Mouse (Mus musculus) left cerebral cortex, adult 8-10 months (tissue): Measurements from ENCODE around the gene Camk2g. TPM values are rescaled to one million over a fixed set of nuclear protein-coding genes. Genes with fewer than 3 reads are reported as not detected.
"Not testable (repeated sequence)": the region's sequence is repeated elsewhere in the genome, so short reads cannot be mapped to it uniquely, and the experiment has no call there.

ENCODE experiments used
- DNase-seq, 2 experiments: peaks; one replicate each; pipeline ENCODE4 v3.0.0; 2022; ENCODE audit warnings: low spot score in 2 of 2
- total RNA-seq, 4 experiments: library from RNA; stranded (reverse); gene quantifications; 2 replicates each; pipeline ENCODE4 v1.2.4; 2022

Gene Camk2g
- total RNA-seq, 4 experiments from 2014 or later, result 341 to 406 (median 386) TPM

GRCm38 (mm10) chr14:20741301-20741700 is 52.6 kb downstream of the Camk2g start:
- DNase-seq, result no peak

GRCm38 (mm10) chr14:20738511-20738910 is 55.4 kb downstream of the Camk2g start:
- DNase-seq, result no peak

- DNase-seq, result no peak
These were observed 56.6 kb downstream of the Camk2g start for GRCm38 (mm10) chr14:20737306-20737705.

- no peak for DNase-seq
These were observed 57.9 kb downstream of the Camk2g start for GRCm38 (mm10) chr14:20735892-20736390.

GRCm38 (mm10) chr14:20735052-20735451 is 58.8 kb downstream of the Camk2g start:
- no peak for DNase-seq

- DNase-seq, result peak; percentile 70 to 80
These were observed 59.7 kb downstream of the Camk2g start, which contains the start of gene Ndst2 for GRCm38 (mm10) chr14:20733952-20734774. Gene Ndst2 (minus strand): TSS chr14:20734562.

- DNase-seq, result no peak
These were observed 60.6 kb downstream of the Camk2g start for GRCm38 (mm10) chr14:20733041-20733951.

GRCm38 (mm10) chr14:20730853-20731602 is 62.9 kb downstream of the Camk2g start:
- no peak for DNase-seq

GRCm38 (mm10) chr14:20729871-20730270 is 64.0 kb downstream of the Camk2g start:
- no peak for DNase-seq

GRCm38 (mm10) chr14:20725660-20726339 is 68.1 kb downstream of the Camk2g start:
- no peak for DNase-seq

- peak in 1 of 2 experiments; percentile 60 for DNase-seq
These were observed 69.8 kb downstream of the Camk2g start for GRCm38 (mm10) chr14:20724043-20724442.

- DNase-seq, result no peak
These were observed 70.9 kb downstream of the Camk2g start for GRCm38 (mm10) chr14:20723006-20723405.

- no peak for DNase-seq
These were observed 72.5 kb downstream of the Camk2g start for GRCm38 (mm10) chr14:20721371-20721770.

- no peak for DNase-seq
These were observed 74.1 kb downstream of the Camk2g start for GRCm38 (mm10) chr14:20719767-20720166.

GRCm38 (mm10) chr14:20718443-20718842 is 75.4 kb downstream of the Camk2g start:
- DNase-seq, result no peak

- no peak for DNase-seq
These were observed 80.1 kb downstream of the Camk2g start for GRCm38 (mm10) chr14:20713832-20714231.

GRCm38 (mm10) chr14:20708239-20708638 is 85.6 kb downstream of the Camk2g start:
- no peak for DNase-seq

- DNase-seq, result peak; percentile 85 to 91
These were observed 86.4 kb downstream of the Camk2g start, which contains the start of gene Zswim8 for GRCm38 (mm10) chr14:20707201-20708190. Gene Zswim8 (plus strand): TSS chr14:20707552.

GRCm38 (mm10) chr14:20703461-20703860 is 90.4 kb downstream of the Camk2g start:
- not testable (repeated sequence) for DNase-seq
